Mouse (Mus musculus) lung, embryonic 14.5 days (tissue): ENCODE measurements at regions not wholly inside any gene's neighbourhood (a gene's known extent, or its start where the extent isn't known, plus 50 kb on each side); places are given as distances from the start of the nearest gene placed in this dataset.

Experiments
- ATAC-seq: fragments of 200-750 bp; cut with Nextera tagmentation; 2 replicates; pipeline ENCODE4 v1.8.0; 2017; ENCODE audit warnings: mild to moderate bottlenecking, moderate TSS enrichment, moderate library complexity; ENCODE audit not compliant: insufficient read depth
- DNase-seq: peaks from one replicate; pipeline ENCODE4 v3.0.0-alpha.2; 2015
- H3K27ac ChIP-seq: fragments of 300-500 bp; sonication (generic); 2 replicates; pipeline ENCODE4 v1.5.1; 2014; ENCODE audit warnings: low read depth, mild to moderate bottlenecking, moderate library complexity
- H3K27me3 ChIP-seq: fragments of 300-500 bp; sonication (generic); 2 replicates; pipeline ENCODE4 v1.6.1; 2014; ENCODE audit warnings: low read length, control low read depth; ENCODE audit not compliant: insufficient read depth
- H3K36me3 ChIP-seq: fragments of 300-500 bp; sonication (generic); 2 replicates; pipeline ENCODE4 v1.6.1; 2014; ENCODE audit warnings: control low read depth; ENCODE audit not compliant: insufficient read depth
- H3K4me1 ChIP-seq: fragments of 300-500 bp; sonication (generic); 2 replicates; pipeline ENCODE4 v1.6.1; 2014; ENCODE audit warnings: antibody characterized with exemption, control low read depth; ENCODE audit not compliant: insufficient read depth
- H3K4me2 ChIP-seq: fragments of 300-500 bp; sonication (generic); 2 replicates; pipeline ENCODE4 v1.6.1; 2014; ENCODE audit warnings: mild to moderate bottlenecking
- H3K4me3 ChIP-seq: fragments of 300-500 bp; sonication (generic); 2 replicates; pipeline ENCODE4 v1.5.1; 2014; ENCODE audit warnings: low read depth, low read length
- H3K9ac ChIP-seq: fragments of 300-500 bp; sonication (generic); 2 replicates; pipeline ENCODE4 v1.6.1; 2014
- H3K9me3 ChIP-seq: fragments of 300-500 bp; sonication (generic); 2 replicates; pipeline ENCODE4 v1.6.1; 2016; ENCODE audit warnings: low read depth, low read length, control low read depth
- CTCF ChIP-seq: IDR thresholded peaks from 2 replicates; pipeline ENCODE4 v1.5.1; 2016; ENCODE audit warnings: antibody characterized with exemption, low read depth
- WGBS: fragments of 180-500 bp; shearing (Covaris S2); extraction: QIAGEN DNeasy Blood & Tissue Kit; methylation state at CpG from one replicate; pipeline ENCODE4 v1.1.7; 2014; 5-methylcytosine and 5-hydroxymethylcytosine counted together

DNA sequence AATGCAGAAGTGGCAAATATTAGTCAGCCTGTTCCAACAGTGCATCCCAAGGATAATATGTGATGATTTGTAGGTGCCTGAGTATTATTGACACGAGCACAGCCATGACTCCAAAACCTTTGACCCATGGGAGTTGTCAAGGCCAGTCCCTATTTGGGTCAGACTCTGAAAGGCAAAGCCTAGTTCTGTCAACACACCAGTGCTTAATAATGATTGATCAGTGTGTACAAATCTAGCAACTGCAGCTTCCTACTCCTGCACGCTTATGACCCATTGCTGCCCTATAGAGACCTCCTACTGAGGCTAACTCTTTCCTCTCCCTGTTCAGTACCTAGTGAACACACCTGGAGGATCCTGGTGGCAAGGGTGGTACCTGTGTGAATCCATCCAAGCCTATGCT is 427.3 kb downstream of the Fam84a start:
- Histone ChIP-seq H3K27ac (no peak overlapping the region), H3K4me2 (no peak overlapping the region), H3K4me1 (no peaks in the 10 kb centered on the region), H3K4me3 (no peak overlapping the region), H3K36me3 (no peaks in the 10 kb centered on the region), H3K27me3 (no peaks in the 10 kb centered on the region), H3K9ac (no peak overlapping the region), H3K9me3 (no peaks in the 10 kb centered on the region)
- 29% methylated on average over 2 of the region's 2 CpGs for WGBS
- ATAC-seq (no peak), DNase-seq (no peak)
- TF ChIP-seq CTCF, result no peak

DNA sequence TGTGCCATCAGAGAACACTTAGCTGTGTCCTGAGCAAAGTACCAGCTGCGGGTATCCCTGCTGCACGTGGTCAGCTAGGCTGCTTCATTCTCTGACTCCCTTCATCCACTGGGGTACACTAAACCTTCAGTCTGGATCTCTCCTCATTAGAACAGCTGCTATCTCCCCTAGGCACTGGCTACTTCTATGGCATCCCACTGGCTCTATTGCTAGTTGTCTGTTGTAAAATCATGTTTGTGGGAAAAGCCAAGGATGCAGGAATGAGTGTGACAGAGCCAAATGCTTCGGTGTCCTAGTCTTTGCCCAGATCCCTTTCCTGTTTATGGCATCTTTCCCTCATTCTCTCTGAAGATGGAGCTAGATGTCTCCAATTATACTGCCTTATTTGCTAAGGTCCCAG is 440.9 kb downstream of the Nbas start:
- Histone ChIP-seq H3K4me2 (no peak overlapping the region), H3K27ac (no peak overlapping the region), H3K9me3 (no peaks in the 10 kb centered on the region), H3K4me1 (no peaks in the 10 kb centered on the region), H3K36me3 (no peaks in the 10 kb centered on the region), H3K27me3 (no peaks in the 10 kb centered on the region), H3K4me3 (no peak overlapping the region), H3K9ac (no peak overlapping the region)
- ATAC-seq (no peak), DNase-seq (no peak)
- TF ChIP-seq CTCF, result no peak
- WGBS, result 80% methylated on average over 3 of the region's 3 CpGs

DNA sequence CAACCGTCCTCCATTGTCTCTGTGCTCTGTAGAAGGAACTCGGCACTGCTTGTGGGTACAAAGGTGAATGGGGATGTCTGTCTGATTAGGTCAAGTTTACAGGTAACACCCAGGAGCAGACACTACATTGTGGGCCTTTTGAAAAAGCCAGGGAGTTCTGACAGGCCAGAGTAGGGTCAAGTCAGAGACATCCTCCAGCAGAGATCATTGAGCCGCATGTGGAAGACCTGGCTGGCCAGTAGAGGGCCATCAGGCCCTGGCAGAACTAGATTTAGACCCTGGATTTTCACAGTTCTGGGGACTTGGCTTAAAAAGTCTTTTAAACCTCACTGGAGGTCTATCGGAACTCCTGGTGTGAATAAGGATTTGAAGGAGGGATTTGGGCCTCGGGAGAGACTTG is 438.8 kb downstream of the Nbas start:
- Histone ChIP-seq H3K4me3 (no peak overlapping the region), H3K4me2 (no peak overlapping the region), H3K4me1 (no peaks in the 10 kb centered on the region), H3K27me3 (no peaks in the 10 kb centered on the region), H3K27ac (no peak overlapping the region), H3K9ac (no peak overlapping the region), H3K36me3 (no peaks in the 10 kb centered on the region), H3K9me3 (no peaks in the 10 kb centered on the region)
- 79% methylated on average over 5 of the region's 5 CpGs for WGBS
- TF ChIP-seq CTCF, result peak; percentile 39
- DNase-seq (peak; percentile 40), ATAC-seq (no peak)

DNA sequence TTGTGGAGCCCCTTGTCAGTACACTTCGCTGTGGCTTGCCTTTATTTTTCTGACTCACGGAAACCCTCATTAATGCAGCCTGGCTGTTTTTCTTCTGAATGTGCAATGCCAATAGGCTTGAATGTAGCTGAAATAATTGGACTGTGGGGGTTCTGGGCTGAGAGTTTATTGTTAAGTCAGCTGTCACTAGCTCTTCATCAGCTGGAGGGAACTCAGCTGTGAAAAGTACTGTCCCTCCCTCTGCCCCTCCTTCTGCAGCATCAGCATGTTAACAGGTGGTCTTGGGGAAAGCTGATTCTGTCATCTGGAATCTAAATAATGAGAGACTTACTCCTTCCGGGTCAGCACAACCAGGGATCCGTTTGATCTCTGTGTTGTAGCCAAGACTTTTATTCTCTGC is 437.6 kb downstream of the Nbas start:
- DNase-seq (no peak), ATAC-seq (no peak)
- 54% methylated on average over 4 of the region's 4 CpGs for WGBS
- H3K4me2 ChIP-seq, result no peak overlapping the region
- TF ChIP-seq CTCF, result no peak
- H3K4me3 ChIP-seq, result no peak overlapping the region
- no peaks in the 10 kb centered on the region for H3K9me3 ChIP-seq
- H3K36me3 ChIP-seq, result no peaks in the 10 kb centered on the region
- H3K27me3 ChIP-seq, result no peaks in the 10 kb centered on the region
- no peak overlapping the region for H3K27ac ChIP-seq
- no peak overlapping the region for H3K9ac ChIP-seq
- no peaks in the 10 kb centered on the region for H3K4me1 ChIP-seq

DNA sequence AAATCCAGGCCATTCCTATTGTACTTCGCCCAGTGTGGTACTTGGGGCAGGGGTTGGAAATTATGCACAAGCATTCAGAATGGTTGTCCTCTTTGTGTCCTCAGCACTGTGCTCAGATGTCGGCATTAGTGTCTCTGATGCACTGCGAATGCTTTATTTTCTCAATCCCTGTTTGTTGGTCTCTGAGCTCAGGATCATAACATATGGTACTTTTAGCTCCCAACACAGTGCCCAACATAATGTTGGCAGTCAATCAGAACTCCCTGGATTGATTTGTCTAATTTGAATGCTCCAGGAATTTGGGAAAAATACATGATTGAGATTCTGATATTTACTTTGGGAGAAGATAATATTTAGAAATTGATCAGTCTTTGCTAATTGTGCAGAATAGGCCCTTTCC is 434.7 kb downstream of the Nbas start:
- ATAC-seq, result no peak
- 81% methylated on average over 3 of the region's 3 CpGs for WGBS

DNA sequence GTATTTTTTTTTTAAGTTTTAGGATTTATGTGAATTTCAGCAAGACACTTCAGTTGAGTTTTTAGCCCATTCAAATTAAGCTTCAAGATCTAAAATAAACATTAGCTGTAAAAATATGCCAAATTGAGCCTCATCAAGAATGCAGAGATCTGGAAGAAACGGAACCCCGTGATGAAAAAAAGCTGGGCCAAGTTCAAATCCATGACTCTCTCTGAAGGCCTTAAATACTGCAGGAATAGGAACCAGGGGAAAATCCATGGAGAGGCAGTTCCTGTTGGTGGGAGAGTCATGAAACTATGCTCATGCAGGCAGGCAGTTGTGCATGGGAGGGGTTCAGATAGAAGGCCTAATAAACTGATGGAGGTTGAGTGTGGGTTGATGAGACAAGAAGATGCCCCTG is 430.9 kb downstream of the Nbas start:
- no peak for DNase-seq
- no peaks in the 10 kb centered on the region for H3K4me1 ChIP-seq
- 61% methylated on average over 2 of the region's 2 CpGs for WGBS
- no peak overlapping the region for H3K27ac ChIP-seq
- no peak overlapping the region for H3K4me3 ChIP-seq
- no peaks in the 10 kb centered on the region for H3K36me3 ChIP-seq
- H3K27me3 ChIP-seq, result no peaks in the 10 kb centered on the region
- no peaks in the 10 kb centered on the region for H3K9me3 ChIP-seq
- ATAC-seq, result no peak
- no peak for TF ChIP-seq CTCF
- no peak overlapping the region for H3K9ac ChIP-seq
- H3K4me2 ChIP-seq, result no peak overlapping the region

More for the DNA sequence above, 434.7 kb downstream of the Nbas start:
- Histone ChIP-seq H3K27ac (no peak overlapping the region), H3K9ac (no peak overlapping the region), H3K27me3 (no peaks in the 10 kb centered on the region), H3K4me3 (no peak overlapping the region), H3K36me3 (no peaks in the 10 kb centered on the region), H3K4me1 (no peaks in the 10 kb centered on the region), H3K4me2 (no peak overlapping the region), H3K9me3 (no peaks in the 10 kb centered on the region)
- no peak for TF ChIP-seq CTCF
- DNase-seq, result no peak

DNA sequence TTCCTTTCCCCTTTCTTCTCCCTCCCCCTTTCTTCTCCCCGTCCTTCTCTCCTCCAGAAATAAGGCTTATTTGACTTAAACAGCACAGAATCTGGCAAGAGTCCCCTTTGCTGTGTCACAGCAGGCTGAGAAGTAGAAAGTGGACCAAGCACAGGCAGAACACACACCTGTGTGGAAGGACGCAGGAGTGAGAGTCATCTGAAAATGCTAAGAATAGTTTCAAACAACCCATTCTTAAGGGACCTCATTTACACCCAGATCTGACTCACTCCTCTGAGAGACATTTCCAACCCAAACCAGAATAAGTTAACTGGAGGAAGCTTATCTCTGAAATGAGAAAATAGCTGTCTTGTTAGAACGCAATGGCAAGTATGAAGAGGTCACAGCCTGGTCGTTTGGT is 429.9 kb downstream of the Nbas start:
- Histone ChIP-seq H3K4me2 (no peak overlapping the region), H3K9ac (no peak overlapping the region), H3K27ac (no peak overlapping the region), H3K36me3 (no peaks in the 10 kb centered on the region), H3K9me3 (no peaks in the 10 kb centered on the region), H3K4me1 (no peaks in the 10 kb centered on the region), H3K27me3 (no peaks in the 10 kb centered on the region), H3K4me3 (no peak overlapping the region)
- DNase-seq (no peak), ATAC-seq (no peak)
- WGBS, result 40% methylated on average over 4 of the region's 4 CpGs
- TF ChIP-seq CTCF, result no peak
